Mouse (Mus musculus) lung, adult 2 months (tissue): ENCODE results near the gene Pdlim5. TPM values are rescaled to one million over a fixed set of nuclear protein-coding genes. Genes with fewer than 3 reads are reported as not detected.
"Not testable (repeated sequence)": the region's sequence is repeated elsewhere in the genome, so short reads cannot be mapped to it uniquely, and the experiment has no call there.

Experiments used
- DNase-seq: peaks from one replicate; pipeline ENCODE4 v3.0.0; 2022
- H3K4me1 ChIP-seq: fragments of 200-500 bp; 2 replicates; pipeline ENCODE4 v1.6.1; 2011; ENCODE audit warnings: low read length; ENCODE audit not compliant: control insufficient read depth, insufficient read depth
- H3K4me3 ChIP-seq: fragments of 200-500 bp; replicated peaks from 2 replicates; pipeline ENCODE3; 2011; ENCODE audit warnings: low read depth, mild to moderate bottlenecking, control low read depth, low read length; ENCODE audit errors: extremely low read depth
- CTCF ChIP-seq: fragments of 200-500 bp; IDR thresholded peaks from 2 replicates; pipeline ENCODE4 v1.5.1; 2011; ENCODE audit warnings: mild to moderate bottlenecking, low read length, control low read depth; ENCODE audit not compliant: insufficient read depth
- POLR2A ChIP-seq: fragments of 200-500 bp; IDR thresholded peaks from 2 replicates; pipeline ENCODE4 v1.6.1; 2011; ENCODE audit warnings: low read depth, mild to moderate bottlenecking, control low read depth, low read length, borderline replicate concordance; ENCODE audit errors: extremely low read depth
- WGBS: fragments of 180-500 bp; shearing (Covaris S2); methylation state at CpG from one replicate; pipeline ENCODE4 v1.1.7; 2018; 5-methylcytosine and 5-hydroxymethylcytosine counted together
- polyA plus RNA-seq: library from polyadenylated mRNA; depleted of rRNA; stranded (reverse); fragments of >200 nt; gene quantifications from 2 replicates; pipeline ENCODE4 v1.2.3, GENCODE M21; 2012; rRNA removed

Gene Pdlim5
- polyA plus RNA-seq, result 43.5 and 52.6 TPM in 2 replicates

- TF ChIP-seq POLR2A (peak; percentile 93), CTCF (no peak)
- DNase-seq, result peak; percentile 97
- Histone ChIP-seq H3K4me1 (no peaks in the 10 kb centered on the region), H3K4me3 (peak within 1 kb of the TSS; percentile 84)
- 1% methylated on average over 43 of the region's 46 CpGs for WGBS
Measured at GRCm38 (mm10) chr3:142395520-142396193, at the start of gene Pdlim5. Pdlim5 (minus strand) TSS chr3:142395696.

DNA sequence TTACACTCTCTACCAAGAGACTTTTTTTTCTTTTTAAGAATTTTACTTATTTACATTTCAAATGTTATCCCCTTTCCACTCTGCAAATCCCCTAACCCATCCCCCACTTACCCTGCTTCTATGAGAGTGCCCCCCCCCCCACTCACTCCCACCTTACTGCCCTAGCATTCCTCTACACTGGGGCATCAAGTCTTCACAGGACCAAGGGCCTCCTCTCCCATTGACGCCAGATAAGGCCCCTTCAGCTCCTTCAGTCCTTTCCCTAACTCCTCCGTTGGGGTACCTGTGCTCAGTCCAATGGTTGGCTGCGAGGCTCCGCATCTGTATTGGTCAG lies 48.2 kb upstream of the Pdlim5 start:
- TF ChIP-seq POLR2A (no peak), CTCF (no peak)
- 49% methylated on average over 4 of the region's 4 CpGs for WGBS
- no peak overlapping the region for H3K4me3 ChIP-seq
- peaks cover 7% of the 10 kb centered on the region for H3K4me1 ChIP-seq
- no peak for DNase-seq

DNA sequence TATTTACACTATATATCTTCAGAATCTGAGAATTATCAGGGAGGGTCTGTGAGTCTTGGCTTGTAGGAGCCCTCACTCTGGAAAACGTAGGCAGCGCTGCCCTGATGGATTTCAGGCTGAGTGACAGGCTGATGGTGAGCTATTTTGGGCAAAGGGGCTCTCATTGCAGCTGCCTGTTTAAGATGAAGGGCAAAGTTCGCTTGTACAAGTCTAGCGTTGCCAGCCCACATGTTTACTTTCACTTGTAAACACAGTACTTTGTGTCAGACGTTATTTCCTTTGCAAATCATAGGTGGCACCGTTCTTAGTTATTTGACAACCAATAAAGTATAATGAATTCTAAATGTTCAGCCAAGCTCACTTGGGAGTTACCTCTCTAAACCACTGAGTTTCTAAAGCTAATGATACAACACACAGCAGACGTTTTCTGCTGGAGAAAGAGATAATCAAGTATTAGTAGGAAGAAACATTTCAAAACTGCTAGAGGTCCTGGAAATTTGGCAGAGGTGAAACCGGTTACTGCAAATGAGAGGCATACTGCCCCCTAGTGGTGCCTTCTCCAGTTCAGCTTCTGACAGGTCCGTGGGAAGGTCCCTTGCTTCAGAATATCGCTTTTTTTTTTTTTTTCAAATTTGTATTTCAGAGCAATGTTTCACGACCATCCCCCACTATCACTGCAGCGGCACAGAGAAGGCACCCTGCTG lies 47.7 kb upstream of the Pdlim5 start:
- TF ChIP-seq POLR2A (no peak), CTCF (peak; percentile 90)
- Histone ChIP-seq H3K4me3 (no peak overlapping the region), H3K4me1 (peaks cover 9% of the 10 kb centered on the region)
- 6% methylated on average over 12 of the region's 12 CpGs for WGBS
- peak; percentile 76 for DNase-seq

DNA sequence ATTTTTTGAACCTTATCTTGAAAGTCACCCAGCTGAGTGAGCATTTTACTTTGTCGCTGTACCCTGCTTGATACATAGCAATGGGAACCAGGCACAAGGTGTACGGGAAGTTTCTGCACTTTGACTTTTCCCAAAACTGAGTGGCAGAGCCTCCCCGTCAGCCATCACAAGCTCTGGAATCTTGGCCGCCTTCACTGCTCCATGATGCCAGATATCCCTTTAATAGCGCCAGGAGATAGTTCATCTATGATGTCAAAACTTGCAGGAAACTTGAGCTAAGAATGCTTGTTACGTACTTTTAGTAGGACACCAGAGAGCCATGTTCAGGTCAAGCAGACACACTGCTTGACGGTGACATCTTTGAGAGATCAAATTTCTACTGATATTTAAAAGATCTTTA lies 46.7 kb upstream of the Pdlim5 start:
- WGBS, result 74% methylated on average over 7 of the region's 7 CpGs
- no peak for DNase-seq

GRCm38 (mm10) chr3:142441142-142441541 lies 45.6 kb upstream of the Pdlim5 start:
- H3K4me3 ChIP-seq, result no peak overlapping the region
- DNase-seq, result no peak
- H3K4me1 ChIP-seq, result peaks cover 10% of the 10 kb centered on the region
- WGBS, result 39% methylated on average over 5 of the region's 5 CpGs
- TF ChIP-seq POLR2A (no peak), CTCF (no peak)

More for the DNA sequence above, 46.7 kb upstream of the Pdlim5 start:
- TF ChIP-seq CTCF, result no peak
- TF ChIP-seq POLR2A, result no peak
- H3K4me1 ChIP-seq, result peaks cover 10% of the 10 kb centered on the region
- no peak overlapping the region for H3K4me3 ChIP-seq

DNA sequence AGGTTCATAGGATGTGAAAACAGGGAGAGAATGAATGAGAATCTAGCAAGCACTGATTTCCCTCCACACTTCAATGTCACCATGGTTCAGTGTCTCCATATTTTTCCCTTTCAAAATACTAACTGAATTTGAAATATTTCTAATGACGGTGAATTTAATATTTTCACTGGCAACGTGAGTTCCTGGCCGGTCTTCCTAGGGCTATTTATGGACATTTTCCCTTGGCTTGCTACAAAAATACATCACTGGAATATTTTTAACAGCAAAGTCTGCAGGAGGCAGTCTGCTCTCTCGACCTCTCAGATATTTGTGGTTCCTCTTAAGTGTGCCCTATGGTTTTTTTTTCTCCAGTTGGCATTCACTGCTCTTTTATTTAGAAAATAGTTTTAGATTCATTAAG lies 44.7 kb upstream of the Pdlim5 start:
- DNase-seq, result no peak
- Histone ChIP-seq H3K4me3 (no peak overlapping the region), H3K4me1 (peaks cover 10% of the 10 kb centered on the region)
- 23% methylated on average over 4 of the region's 4 CpGs for WGBS
- TF ChIP-seq POLR2A (no peak), CTCF (no peak)

DNA sequence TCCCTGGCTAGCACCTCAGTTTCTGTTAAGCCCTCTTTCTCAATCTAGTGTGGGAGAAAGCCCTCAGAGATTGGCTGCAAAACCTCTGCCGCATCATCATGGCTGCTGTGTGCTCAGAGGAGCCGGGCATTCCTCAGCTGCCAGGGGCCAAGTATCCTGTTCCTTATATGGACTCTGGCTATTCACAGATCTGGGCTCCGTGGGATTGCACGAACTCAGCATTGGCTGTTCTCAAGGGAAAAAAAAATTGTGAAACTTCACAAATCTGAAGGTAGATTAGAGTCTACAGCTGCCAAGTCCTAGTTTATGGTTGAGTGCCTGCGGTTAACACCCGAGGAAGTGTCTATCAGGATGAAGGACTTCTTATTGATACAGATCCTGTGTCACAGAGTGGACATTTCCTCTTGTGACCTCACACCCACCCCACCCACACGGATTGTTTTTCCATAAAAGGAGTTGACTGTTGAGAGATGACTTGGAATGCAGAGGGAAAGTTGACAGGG lies 44.1 kb upstream of the Pdlim5 start:
- DNase-seq, result peak; percentile 32

DNA sequence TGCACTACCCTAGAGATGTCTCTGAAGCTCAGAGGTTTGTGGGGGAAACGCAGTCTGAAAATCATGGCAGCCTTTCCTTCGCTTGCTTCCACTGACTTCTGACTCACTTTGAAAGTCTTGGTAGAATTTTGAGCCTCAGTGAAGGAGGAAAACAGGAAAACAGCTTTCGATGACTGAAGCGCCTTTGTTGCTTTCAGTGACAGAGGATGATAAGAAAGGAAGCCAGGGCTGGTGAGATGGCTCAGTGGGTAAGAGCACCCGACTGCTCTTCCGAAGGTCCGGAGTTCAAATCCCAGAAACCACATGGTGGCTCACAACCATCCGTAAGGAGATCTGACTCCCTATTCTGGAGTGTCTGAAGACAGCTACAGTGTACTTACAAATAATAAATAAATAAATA lies 43.1 kb upstream of the Pdlim5 start:
- not testable (repeated sequence) for DNase-seq, H3K4me3 ChIP-seq, H3K4me1 ChIP-seq
- WGBS, result 87% methylated on average over 8 of the region's 8 CpGs

More for the DNA sequence above, 44.1 kb upstream of the Pdlim5 start:
- 2% methylated on average over 7 of the region's 7 CpGs for whole genome bisulfite sequencing
- Histone ChIP-seq H3K4me3 (peak overlapping the region; percentile 27), H3K4me1 (peaks cover 10% of the 10 kb centered on the region)
- TF ChIP-seq POLR2A (no peak), CTCF (no peak)

DNA sequence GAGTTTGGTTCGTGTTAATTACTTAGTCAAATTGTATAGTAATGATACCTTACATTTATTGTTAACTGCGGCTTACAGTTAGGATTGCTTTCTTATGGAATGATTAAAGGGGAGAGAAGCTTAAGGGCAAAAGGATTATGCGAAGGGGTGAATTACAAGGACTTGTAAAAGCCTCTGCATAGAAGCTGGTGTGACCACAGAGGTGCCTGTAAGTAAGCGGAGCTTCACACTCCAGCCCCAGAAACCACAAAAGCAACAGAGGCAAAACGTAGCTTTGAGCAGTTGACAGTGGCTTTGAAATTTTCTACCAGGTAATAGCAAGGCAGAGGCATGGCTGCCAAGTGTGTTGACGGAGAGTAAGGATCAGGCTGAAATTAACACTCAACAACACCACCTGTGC lies 41.3 kb upstream of the Pdlim5 start:
- WGBS, result 80% methylated on average over 6 of the region's 6 CpGs
- Histone ChIP-seq H3K4me3 (no peak overlapping the region), H3K4me1 (peaks cover 7% of the 10 kb centered on the region)
- DNase-seq, result no peak
- TF ChIP-seq POLR2A (no peak), CTCF (no peak)

DNA sequence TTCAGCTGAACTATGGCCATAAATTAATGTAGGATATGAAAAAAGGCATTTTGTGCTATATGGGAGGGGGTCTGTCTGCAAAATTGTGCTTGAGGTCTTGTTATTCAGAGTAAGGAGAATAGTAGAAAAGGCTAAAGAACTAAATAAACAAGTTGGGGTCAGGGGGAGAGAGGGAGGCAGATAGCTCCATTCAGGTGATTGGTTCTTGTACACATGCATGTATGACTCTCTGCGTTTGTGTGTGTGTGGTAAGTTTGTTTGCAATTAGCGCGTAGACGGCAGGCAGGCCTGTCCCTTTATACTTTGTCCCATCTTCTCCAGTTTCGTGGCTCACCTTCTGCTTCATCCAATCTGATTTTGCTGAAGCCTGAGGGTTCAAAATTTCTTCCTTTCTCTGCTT lies 40.7 kb upstream of the Pdlim5 start:
- TF ChIP-seq POLR2A (no peak), CTCF (no peak)
- no peak for DNase-seq
- H3K4me3 ChIP-seq, result no peak overlapping the region
- peaks cover 7% of the 10 kb centered on the region for H3K4me1 ChIP-seq
- 89% methylated on average over 5 of the region's 5 CpGs for whole genome bisulfite sequencing
